Mouse (Mus musculus) frontal cortex, postnatal 10 days (tissue): ENCODE measurements around the gene Gm16867.
"Not testable (repeated sequence)": the region's sequence is repeated elsewhere in the genome, so short reads cannot be mapped to it uniquely, and the experiment has no call there.

Experiments used
- DNase-seq, 2 experiments: peaks; one replicate each; pipeline ENCODE4 v3.0.0; 2022; ENCODE audit warnings: low spot score in 2 of 2, mixed read lengths in 1 of 2

Gene Gm16867

DNA sequence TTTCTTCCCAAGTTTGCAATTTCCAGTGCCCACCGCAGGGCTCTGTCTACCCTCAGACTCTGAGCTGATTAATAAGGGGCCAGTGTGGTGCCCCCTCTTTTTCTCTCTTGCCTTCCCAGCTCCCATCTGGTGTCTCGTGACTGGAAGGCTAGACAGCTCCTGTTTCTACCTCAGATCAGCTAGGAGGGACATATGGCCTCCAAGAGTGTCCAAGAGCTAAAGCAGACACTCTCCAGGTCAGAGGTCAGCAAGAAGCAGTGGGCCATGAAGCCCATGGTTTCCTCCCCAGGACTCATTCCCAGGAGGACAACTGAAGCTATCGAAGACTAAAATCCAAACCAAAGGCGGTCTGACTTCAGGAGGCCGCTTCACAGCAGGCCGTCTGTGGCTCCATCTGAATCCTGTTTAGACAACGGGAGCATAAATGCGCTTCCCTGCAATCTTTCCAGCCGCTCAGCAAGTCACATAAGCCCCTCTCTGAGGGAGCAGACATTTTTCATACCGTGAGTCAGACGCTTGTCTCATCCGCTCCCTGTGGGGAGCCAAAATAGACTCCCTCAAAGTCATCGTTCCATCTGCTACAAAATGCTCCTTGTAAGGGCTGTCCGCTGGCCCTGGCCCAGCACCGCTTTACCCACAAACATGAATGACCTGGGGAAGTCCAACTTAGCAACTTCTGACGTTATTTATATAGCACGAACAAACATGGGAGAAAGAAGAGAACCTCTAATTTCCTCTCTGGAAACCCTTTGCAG, 35.4 kb downstream of the Gm16867 start:
- DNase-seq = not testable (repeated sequence)

GRCm38 (mm10) chr14:69464465-69464864, 38.7 kb downstream of the Gm16867 start:
- not testable (repeated sequence) for DNase-seq

DNA sequence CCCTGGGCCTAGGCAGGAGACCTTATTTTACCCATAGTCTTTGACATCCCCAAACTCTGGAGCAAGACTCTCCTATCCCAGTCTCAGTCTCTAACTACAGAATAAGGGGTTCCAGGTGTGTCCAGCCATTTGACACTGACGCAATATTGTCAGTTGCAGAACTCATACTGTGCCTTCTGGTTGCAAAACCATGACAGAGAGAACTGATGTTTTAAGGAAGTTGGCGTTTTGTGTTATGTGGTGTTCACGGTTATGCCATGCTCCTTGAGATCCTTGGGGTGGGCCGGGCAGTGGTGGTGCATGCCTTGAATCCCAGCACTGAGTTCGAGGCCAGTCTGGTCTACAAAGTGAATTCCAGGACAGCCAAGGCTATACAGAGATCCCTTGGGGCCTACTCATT, 45.5 kb downstream of the Gm16867 start:
- DNase-seq = not testable (repeated sequence)

- DNase-seq = not testable (repeated sequence)
Measured at GRCm38 (mm10) chr14:69454640-69455039, 48.5 kb downstream of the Gm16867 start.

- DNase-seq = not testable (repeated sequence)
Measured at GRCm38 (mm10) chr14:69448845-69449244, 54.3 kb downstream of the Gm16867 start.

DNA sequence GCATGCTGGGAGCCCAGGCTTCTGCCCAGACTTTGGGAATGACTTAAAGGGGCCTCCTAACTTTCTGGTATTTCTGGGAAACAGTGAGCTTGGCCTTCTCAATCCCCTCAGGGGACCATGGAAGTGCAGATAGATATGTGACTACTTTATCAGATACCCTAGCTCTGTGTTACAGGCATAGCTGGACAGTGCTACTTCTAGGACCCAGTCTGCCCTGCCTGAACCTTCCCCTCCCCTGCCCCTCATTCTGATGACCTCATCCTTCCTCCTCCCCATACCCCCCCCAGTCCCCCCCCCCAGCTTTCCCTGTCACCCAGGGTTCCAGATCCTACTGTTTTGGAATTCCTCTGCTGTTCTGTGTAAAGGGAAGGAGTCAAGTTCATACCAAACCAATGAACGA, 56.2 kb downstream of the Gm16867 start:
- not testable (repeated sequence) for DNase-seq

- DNase-seq = not testable (repeated sequence)
Measured at GRCm38 (mm10) chr14:69443092-69443692, 60.0 kb downstream of the Gm16867 start.

DNA sequence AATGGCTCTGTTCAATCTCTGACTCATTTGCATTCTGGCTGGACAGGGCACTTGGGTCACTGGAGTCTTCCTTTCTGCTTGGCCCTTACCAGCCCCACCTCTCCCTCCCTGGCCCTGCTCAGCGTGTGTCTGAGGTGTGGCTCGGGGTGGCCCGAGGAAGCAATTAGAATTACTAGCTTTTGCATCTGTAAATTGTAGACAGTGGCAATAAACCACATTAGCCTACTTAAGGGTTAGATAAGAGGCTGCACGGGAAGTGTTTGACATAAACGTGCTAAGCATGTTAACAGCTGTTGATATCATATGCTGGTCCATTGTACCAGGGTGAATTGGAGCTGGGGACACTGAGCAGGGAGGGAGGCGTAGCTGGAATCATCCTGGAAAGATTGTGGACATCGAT, 62.2 kb downstream of the Gm16867 start:
- not testable (repeated sequence) for DNase-seq

DNA sequence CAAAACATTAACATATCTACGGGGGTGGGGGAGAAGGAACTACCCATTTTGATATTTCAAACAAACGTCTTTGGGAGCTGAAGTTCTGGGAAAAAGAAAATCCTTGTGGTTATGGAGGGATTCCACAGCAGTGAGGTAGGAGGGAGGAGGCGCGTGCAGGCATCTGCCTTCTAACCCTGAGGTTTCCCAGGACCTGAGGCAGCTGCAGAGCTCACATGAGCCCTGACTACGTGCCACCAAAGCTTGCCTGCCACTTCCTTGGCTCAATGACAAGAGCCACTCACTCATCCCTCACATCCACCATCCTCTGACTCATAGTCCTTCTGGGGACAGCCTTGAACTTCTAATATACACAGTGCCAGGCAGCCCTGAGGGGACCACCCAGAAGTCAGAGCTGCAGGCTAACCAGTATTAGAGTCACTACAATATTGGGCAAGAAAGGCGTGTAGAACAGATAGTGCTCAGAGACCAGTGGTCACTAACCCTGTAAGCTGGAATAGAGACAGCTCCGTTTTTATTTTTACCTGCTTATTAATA, 64.4 kb downstream of the Gm16867 start:
- DNase-seq = not testable (repeated sequence)

DNA sequence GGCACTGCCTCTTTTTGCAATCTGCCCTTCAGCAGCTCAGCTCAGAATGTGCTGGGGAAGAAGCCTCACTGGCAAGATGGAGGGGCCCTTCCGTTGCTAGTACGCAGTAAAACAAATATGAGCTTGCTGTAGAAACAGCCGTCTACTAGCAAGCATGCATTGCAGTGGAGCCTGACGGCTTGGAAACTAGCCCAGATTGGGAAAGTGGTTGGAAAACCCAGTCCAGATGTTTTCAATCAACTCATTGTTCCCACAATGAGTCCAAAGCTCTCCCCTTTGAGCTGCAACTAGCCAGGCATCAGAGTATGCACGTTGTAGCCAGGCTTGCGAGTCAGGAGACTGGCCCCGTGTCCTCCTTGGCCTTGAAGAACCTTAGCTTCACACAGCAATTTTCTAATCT, 82.2 kb downstream of the Gm16867 start:
- DNase-seq = not testable (repeated sequence)

- DNase-seq = not testable (repeated sequence)
Measured at GRCm38 (mm10) chr14:69417545-69417944, 85.6 kb downstream of the Gm16867 start.
